In the genomic region with DNA sequence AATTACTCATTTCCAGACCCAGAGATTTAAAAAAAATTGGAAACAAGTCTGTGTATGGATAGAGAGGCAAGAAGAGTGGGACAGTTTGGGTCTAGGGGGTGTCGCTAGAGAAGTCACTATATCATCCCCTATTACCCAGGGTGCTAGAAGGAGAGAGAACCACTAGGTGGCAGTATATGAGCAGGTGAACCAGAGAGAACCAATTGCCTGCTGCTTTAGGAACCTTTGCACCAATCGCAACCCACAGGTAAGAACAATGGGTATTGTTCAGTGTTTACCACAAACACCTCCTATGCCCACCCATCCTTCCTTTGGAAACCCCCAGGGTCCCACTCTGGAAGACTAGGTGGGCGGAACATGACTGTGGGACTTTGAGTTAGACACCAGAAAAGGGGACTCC, we compare ENCODE assay signal across 7 mouse cellular contexts. TPM values are rescaled to one million over a fixed set of nuclear protein-coding genes. Genes with fewer than 3 reads are reported as not detected.
DNase-seq lines count a peak whose midpoint lies in the region; ATAC-seq and TF ChIP-seq lines count a peak whose summit lies in the region.

No protein-coding gene starts in this region.

- no peak overlapping the region for H3K27ac ChIP-seq in layer of hippocampus, adult 2 months
- no peak overlapping the region for H3K27ac ChIP-seq in bone marrow macrophage, adult 2 months (ENCODE audit: insufficient read depth, low read depth, low read length)
- H3K27ac ChIP-seq in limb, embryonic 14.5 days (replicated peaks; ENCODE audit: low read depth, low read length) = no peak overlapping the region

- peak; percentile 60 to 72 for DNase-seq in layer of hippocampus, adult 2 months (ENCODE audit: low spot score in 2 of 2)
- no peak for DNase-seq in layer of hippocampus, postnatal 10 days (ENCODE audit: low spot score in 2 of 2)
- DNase-seq in limb, embryonic 14.5 days (ENCODE audit: low spot score) = peak; percentile 64
- peak; percentile 64 to 78 for DNase-seq in spleen, postnatal 36 days (ENCODE audit: low spot score in 2 of 2)

- no peaks in the 10 kb centered on the region for H3K27me3 ChIP-seq in E14TG2a.4 (ENCODE audit: insufficient read depth, low read length)
- H3K27me3 ChIP-seq in limb, embryonic 14.5 days (ENCODE audit: control insufficient read depth, insufficient read depth, low read length) = no peaks in the 10 kb centered on the region

- peaks cover 3% of the 10 kb centered on the region; the same call in 1 of the 2 replicates for H3K9me3 ChIP-seq in E14TG2a.4 (ENCODE audit: low read length)
- H3K9me3 ChIP-seq in limb, embryonic 14.5 days (ENCODE audit: control insufficient read depth, low read length) = no peaks in the 10 kb centered on the region

- WGBS in limb, embryonic 14.5 days = 38% methylated on average over 3 of the region's 3 CpGs

- ATAC-seq in granulocyte monocyte progenitor cell, adult 5-6 weeks (replicated peaks; ENCODE audit: poor library complexity, severe bottlenecking) = peak; percentile 87
- no peak for ATAC-seq in limb, embryonic 14.5 days (ENCODE audit: low FRiP score, low read depth)

- no peak overlapping the region for H3K9ac ChIP-seq in limb, embryonic 14.5 days (ENCODE audit: low read depth, low read length, severe bottlenecking)

- H3K4me1 ChIP-seq in E14TG2a.4 (replicated peaks; ENCODE audit: low read depth, low read length) = peaks cover 36% of the 10 kb centered on the region
- H3K4me1 ChIP-seq in bone marrow macrophage, adult 2 months (ENCODE audit: control insufficient read depth, insufficient read depth, low read length) = peaks cover 15% of the 10 kb centered on the region
- H3K4me1 ChIP-seq in limb, embryonic 14.5 days (ENCODE audit: control insufficient read depth, insufficient read depth, low read length) = 0 out of 2 replicates have a peak, but pooled peaks cover 3% of the 10 kb centered on the region

- H3K36me3 ChIP-seq in E14TG2a.4 (ENCODE audit: insufficient read depth, low read length) = peaks cover 7% of the 10 kb centered on the region
- H3K36me3 ChIP-seq in limb, embryonic 14.5 days (ENCODE audit: control insufficient read depth, insufficient read depth, low read length) = no peaks in the 10 kb centered on the region

- no peak overlapping the region for H3K4me2 ChIP-seq in limb, embryonic 14.5 days (replicated peaks; ENCODE audit: low read depth, low read length, severe bottlenecking)

- no peak for TF ChIP-seq POLR2A in bone marrow macrophage, adult 2 months (IDR thresholded peaks at IDR 0.05; ENCODE audit: borderline replicate concordance, low read depth, low read length)
- no peak for TF ChIP-seq POLR2A in limb, embryonic 14.5 days (IDR thresholded peaks at IDR 0.05; ENCODE audit: borderline replicate concordance, extremely low read depth, insufficient read depth, insufficient read length)

- H3K4me3 ChIP-seq in layer of hippocampus, adult 2 months = no peak overlapping the region
- H3K4me3 ChIP-seq in E14TG2a.4 (replicated peaks; ENCODE audit: low read length) = 0 out of 2 replicates have a peak overlapping the region, but pooled peaks have one; percentile 24
- no peak overlapping the region for H3K4me3 ChIP-seq in bone marrow macrophage, adult 2 months (ENCODE audit: insufficient read depth, low read length)
- H3K4me3 ChIP-seq in limb, embryonic 14.5 days (replicated peaks; ENCODE audit: low read length) = no peak overlapping the region

- TF ChIP-seq CTCF in layer of hippocampus, adult 2 months (conservative IDR thresholded peaks at IDR 0.05) = peak; percentile 91
- TF ChIP-seq CTCF in E14TG2a.4 (conservative IDR thresholded peaks at IDR 0.05; ENCODE audit: low read length) = peak; percentile 90
- peak; percentile 26; the same call in 1 of the 2 replicates for TF ChIP-seq CTCF in bone marrow macrophage, adult 2 months (IDR thresholded peaks at IDR 0.05; ENCODE audit: low read depth, low read length)

RNA-seq across cellular contexts. Expression of a gene that starts 17.3 kb away (rescaled TPM):
- total RNA-seq in layer of hippocampus, adult 2 months (2021) = 10 to 100 TPM; 52.5 to 56.7 TPM
- total RNA-seq in layer of hippocampus, postnatal 10 days (2021) = 10 to 100 TPM; 43.1 to 49.0 TPM
- 37.0 and 37.8 TPM in 2 replicates for polyA plus RNA-seq in bone marrow macrophage, adult 2 months (2012; ENCODE audit: insufficient read depth, insufficient read length, missing spikeins)
- total RNA-seq in granulocyte monocyte progenitor cell, adult 5-6 weeks (2014; fragmentation: Nextera tagmentation) = 20.6 and 29.3 TPM in 2 replicates
- 13.5 and 17.7 TPM in 2 replicates for total RNA-seq in granulocyte monocyte progenitor cell, adult 5-6 weeks (2017)
- 28.3 and 28.7 TPM in 2 replicates for polyA plus RNA-seq in limb, embryonic 14.5 days (2012; rRNA removed)
- 11.9 and 13.3 TPM in 2 replicates for polyA plus RNA-seq in limb, embryonic 14.5 days (2014; fragmentation: Nextera tagmentation; extraction: Ambion mirVana)

RNA-seq across cellular contexts. Expression of a gene that starts 28.9 kb away (rescaled TPM):
- 10 to 100 TPM; 44.6 to 47.4 TPM for total RNA-seq in layer of hippocampus, adult 2 months (2021)
- total RNA-seq in layer of hippocampus, postnatal 10 days (2021) = 10 to 100 TPM; 56.3 to 61.8 TPM
- polyA plus RNA-seq in bone marrow macrophage, adult 2 months (2012; ENCODE audit: insufficient read depth, insufficient read length, missing spikeins) = 51.4 and 57.5 TPM in 2 replicates
- 56.0 and 60.6 TPM in 2 replicates for total RNA-seq in granulocyte monocyte progenitor cell, adult 5-6 weeks (2014; fragmentation: Nextera tagmentation)
- total RNA-seq in granulocyte monocyte progenitor cell, adult 5-6 weeks (2017) = 78.9 and 79.8 TPM in 2 replicates
- polyA plus RNA-seq in limb, embryonic 14.5 days (2012; rRNA removed) = 68.4 and 98.9 TPM in 2 replicates
- 87.8 and 98.5 TPM in 2 replicates for polyA plus RNA-seq in limb, embryonic 14.5 days (2014; fragmentation: Nextera tagmentation; extraction: Ambion mirVana)

Comparison
In these comparisons a context has a peak if more than half of its experiments do, and no peak if none do; other contexts are left out.
1. DNase-seq: peak in layer of hippocampus, adult 2 months (2 of 2), limb, embryonic 14.5 days (single experiment) and spleen, postnatal 36 days (2 of 2); none in layer of hippocampus, postnatal 10 days (0 of 2).
2. CTCF ChIP-seq: peak in every context shown above with its lines; median percentile 91 in layer of hippocampus, adult 2 months; 90 in E14TG2a.4; 26 in bone marrow macrophage, adult 2 months.